Mouse (Mus musculus) myocyte (in vitro differentiated cells): Measurements from ENCODE around the gene Olfr71. TPM values are rescaled to one million over a fixed set of nuclear protein-coding genes. Genes with fewer than 3 reads are reported as not detected.
A peak's percentile ranks its signal among the peaks of the same experiment; 100 is the strongest.

Source experiments
- H3K27me3 ChIP-seq: one replicate; pipeline ENCODE4 v1.6.1; 2011; ENCODE audit not compliant: control insufficient read depth, insufficient read depth, insufficient read length
- H3K36me3 ChIP-seq: one replicate; pipeline ENCODE4 v1.6.1; 2011; ENCODE audit not compliant: control insufficient read depth, insufficient read depth
- H3K4me2 ChIP-seq: one replicate; pipeline ENCODE4 v1.6.1; 2011; ENCODE audit warnings: low read depth, control low read depth
- H3K4me3 ChIP-seq: one replicate; pipeline ENCODE4 v1.5.1; 2011; ENCODE audit warnings: mild to moderate bottlenecking, control low read depth, moderate library complexity
- H3K79me2 ChIP-seq: one replicate; pipeline ENCODE4 v1.6.1; 2011; ENCODE audit not compliant: control insufficient read depth, insufficient read depth
- H3ac ChIP-seq: one replicate; pipeline ENCODE4 v1.6.1; 2011; ENCODE audit not compliant: control insufficient read depth, insufficient read length
- CEBPB ChIP-seq: IDR thresholded peaks from 2 replicates; pipeline ENCODE4 v1.6.1; 2011; ENCODE audit warnings: mild to moderate bottlenecking, moderate library complexity; ENCODE audit not compliant: poor library complexity, insufficient read depth, severe bottlenecking
- E2F4 ChIP-seq: IDR thresholded peaks from one replicate; pipeline ENCODE4 v1.6.1; 2011; ENCODE audit warnings: mild to moderate bottlenecking, control low read depth, moderate library complexity; ENCODE audit not compliant: insufficient read depth
- MAX ChIP-seq: IDR thresholded peaks from one replicate; pipeline ENCODE4 v1.6.1; 2011; ENCODE audit warnings: low read depth, mild to moderate bottlenecking, control low read depth
- MYOD1 ChIP-seq, 3 experiments: IDR thresholded peaks; one replicate each; pipeline ENCODE4 v1.6.1; 2011; ENCODE audit warnings: control low read depth in 2 of 3, low read depth in 2 of 3, mild to moderate bottlenecking in 2 of 3, moderate library complexity in 1 of 3; ENCODE audit not compliant: insufficient read length in 2 of 3, control insufficient read depth in 1 of 3
- MYOG ChIP-seq, 3 experiments: IDR thresholded peaks; one replicate each; pipeline ENCODE4 v1.6.1; 2011; ENCODE audit warnings: control low read depth in 2 of 3, low read depth in 2 of 3, mild to moderate bottlenecking in 2 of 3; ENCODE audit not compliant: insufficient read length in 2 of 3, control insufficient read depth in 1 of 3, insufficient read depth in 1 of 3
- POLR2A ChIP-seq: IDR thresholded peaks from one replicate; pipeline ENCODE4 v1.6.1; 2011; ENCODE audit warnings: low read depth, mild to moderate bottlenecking, control low read depth, moderate library complexity; ENCODE audit not compliant: insufficient read length
- POLR2AphosphoS2 ChIP-seq: IDR thresholded peaks from one replicate; pipeline ENCODE4 v1.6.1; 2011; ENCODE audit warnings: low read depth, control low read depth; ENCODE audit not compliant: insufficient read length
- REST ChIP-seq: IDR thresholded peaks from one replicate; pipeline ENCODE4 v1.6.1; 2011; ENCODE audit warnings: mild to moderate bottlenecking, control low read depth, moderate library complexity; ENCODE audit not compliant: insufficient read depth, insufficient read length
- SRF ChIP-seq: IDR thresholded peaks from one replicate; pipeline ENCODE4 v1.6.1; 2011; ENCODE audit warnings: low read depth; ENCODE audit not compliant: control insufficient read depth, insufficient read length
- TCF12 ChIP-seq: IDR thresholded peaks from one replicate; pipeline ENCODE4 v1.6.1; 2011; ENCODE audit warnings: mild to moderate bottlenecking, control low read depth; ENCODE audit not compliant: poor library complexity, insufficient read depth, severe bottlenecking
- TCF3 ChIP-seq: IDR thresholded peaks from one replicate; pipeline ENCODE4 v1.6.1; 2011; ENCODE audit warnings: low read depth, control low read depth; ENCODE audit not compliant: insufficient read length
- USF1 ChIP-seq: IDR thresholded peaks from one replicate; pipeline ENCODE4 v1.6.1; 2011; ENCODE audit warnings: low read depth, mild to moderate bottlenecking, control low read depth, moderate library complexity
- polyA plus RNA-seq: library from polyadenylated mRNA; unstranded; fragments of >200 nt; fragmentation: generic; extraction: Trizol; gene quantifications from one replicate; pipeline ENCODE4 v1.2.1, GENCODE M21; 2012; ENCODE audit warnings: missing spikeins

Gene Olfr71
- polyA plus RNA-seq, 1 experiment: not detected

- no peak within 1 kb of the TSS for H3ac ChIP-seq
- H3K4me2 ChIP-seq: peak within 1 kb of the TSS; percentile 79
- TF ChIP-seq CEBPB (no peak), USF1 (no peak), MYOG (IDR thresholded peaks at IDR 0.05; ENCODE audit: control insufficient read depth in 1 of 3, insufficient read depth in 1 of 3, insufficient read length in 2 of 3, low read depth in 2 of 3) (no peak), REST (no peak), SRF (no peak), POLR2AphosphoS2 (no peak), MAX (no peak), TCF12 (no peak), MYOD1 (IDR thresholded peaks at IDR 0.05; ENCODE audit: control insufficient read depth in 1 of 3, insufficient read length in 2 of 3, low read depth in 2 of 3) (no peak), POLR2A (no peak), TCF3 (no peak)
- no peaks in the 10 kb centered on the region for H3K36me3 ChIP-seq
- H3K4me3 ChIP-seq: no peak within 1 kb of the TSS
- H3K27me3 ChIP-seq: no peaks in the 10 kb centered on the region
- H3K79me2 ChIP-seq: no peaks in the 10 kb centered on the region
These were observed 16.9 kb upstream of the Olfr71 start, which contains the start of gene Hrct1 for GRCm38 (mm10) chr4:43726995-43727394. Gene Hrct1 (plus strand): TSS chr4:43727188.

DNA sequence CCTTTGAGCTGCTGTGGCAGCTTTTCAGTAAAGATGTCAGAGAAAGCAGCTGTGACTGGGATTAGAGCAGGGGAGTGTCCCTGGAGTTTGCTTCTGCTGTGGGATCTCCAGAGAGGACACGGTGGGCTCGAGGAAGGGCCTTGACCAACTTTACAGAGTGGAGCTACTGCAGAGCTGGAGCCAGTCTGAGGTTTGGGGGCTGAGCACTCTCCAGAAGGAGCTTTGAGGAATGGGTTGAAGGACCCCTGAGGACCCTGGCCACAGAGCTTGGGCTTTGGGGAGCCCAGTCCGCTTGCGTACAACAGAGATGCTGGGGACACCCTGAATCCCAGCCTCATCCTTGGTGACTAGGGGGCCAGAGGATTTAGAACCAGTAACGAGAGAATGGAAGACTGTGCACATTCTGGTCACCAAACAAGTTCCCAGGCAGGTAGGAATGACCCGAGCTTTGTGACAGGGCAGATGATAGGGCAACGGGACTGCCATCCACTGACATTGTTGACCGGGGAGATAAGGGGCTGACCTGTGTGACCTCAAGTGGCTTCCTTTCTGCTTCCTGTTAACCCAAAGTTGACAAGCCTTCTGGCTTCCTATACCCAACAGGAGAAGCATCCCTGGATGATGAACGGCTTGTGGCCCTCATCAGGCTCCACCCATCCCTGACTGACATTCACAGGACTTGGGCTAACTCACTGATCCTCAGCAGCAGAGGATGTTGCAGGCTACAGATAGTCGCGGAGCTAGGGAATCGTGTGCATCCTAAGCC lies 16.4 kb upstream of the Olfr71 start:
- H3K4me2 ChIP-seq: no peak overlapping the region
- H3K27me3 ChIP-seq: no peaks in the 10 kb centered on the region
- no peaks in the 10 kb centered on the region for H3K79me2 ChIP-seq
- no peak for TF ChIP-seq TCF12
- TF ChIP-seq TCF3: no peak
- no peak for TF ChIP-seq USF1
- no peak for TF ChIP-seq SRF
- no peak for TF ChIP-seq POLR2A
- H3ac ChIP-seq: no peak overlapping the region
- no peak overlapping the region for H3K4me3 ChIP-seq
- H3K36me3 ChIP-seq: no peaks in the 10 kb centered on the region

DNA sequence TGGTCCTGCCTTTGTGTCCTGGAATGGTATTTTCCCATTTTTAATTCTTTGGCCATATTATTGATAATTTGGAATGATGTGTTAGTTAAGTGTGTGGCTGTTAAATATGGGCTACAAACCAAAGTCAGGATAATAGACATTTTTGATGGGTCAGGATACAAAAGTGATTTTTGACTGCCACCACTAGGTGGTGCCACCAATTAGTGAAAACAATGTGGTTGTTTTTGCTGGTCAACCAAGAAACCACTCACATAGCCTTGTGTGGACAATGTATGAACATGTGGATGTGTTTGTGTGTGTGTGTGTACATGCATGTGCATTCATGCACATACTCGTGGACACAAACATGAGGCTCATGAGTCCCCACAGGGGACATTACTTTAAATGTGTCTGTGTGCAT lies 14.7 kb upstream of the Olfr71 start:
- Histone ChIP-seq H3K27me3 (no peaks in the 10 kb centered on the region), H3K79me2 (no peaks in the 10 kb centered on the region), H3ac (no peak overlapping the region), H3K4me2 (no peak overlapping the region), H3K36me3 (no peaks in the 10 kb centered on the region), H3K4me3 (no peak overlapping the region)
- TF ChIP-seq REST (no peak), MYOD1 (IDR thresholded peaks at IDR 0.05; ENCODE audit: control insufficient read depth in 1 of 3, insufficient read length in 2 of 3, low read depth in 2 of 3) (no peak), CEBPB (no peak), USF1 (no peak)

DNA sequence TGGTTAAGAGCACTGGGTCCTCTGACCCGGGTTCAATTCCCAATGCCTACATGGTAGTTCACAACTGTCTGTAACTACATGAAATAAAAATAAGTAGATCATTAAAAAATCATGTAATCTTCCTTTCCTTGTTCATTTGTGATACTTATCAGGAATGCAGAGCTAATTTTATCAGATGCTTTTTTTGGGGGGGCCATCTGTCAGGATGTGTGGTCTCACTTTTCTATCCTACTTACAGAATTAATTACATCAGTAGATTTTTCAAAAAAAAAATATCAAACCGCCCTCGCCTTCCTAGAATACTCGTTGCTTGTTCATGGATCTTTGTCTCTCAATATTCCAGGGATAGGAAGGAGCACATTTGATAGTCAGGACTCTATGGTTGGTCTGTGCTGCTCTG lies 12.1 kb upstream of the Olfr71 start:
- Histone ChIP-seq H3K27me3 (no peaks in the 10 kb centered on the region), H3K4me2 (no peak overlapping the region), H3K36me3 (no peaks in the 10 kb centered on the region), H3K79me2 (no peaks in the 10 kb centered on the region), H3ac (no peak overlapping the region), H3K4me3 (no peak overlapping the region)
- TF ChIP-seq TCF3 (no peak), MYOD1 (IDR thresholded peaks at IDR 0.05; ENCODE audit: control insufficient read depth in 1 of 3, insufficient read length in 2 of 3, low read depth in 2 of 3) (no peak), MYOG (IDR thresholded peaks at IDR 0.05; ENCODE audit: control insufficient read depth in 1 of 3, insufficient read depth in 1 of 3, insufficient read length in 2 of 3, low read depth in 2 of 3) (no peak), E2F4 (no peak), USF1 (no peak), CEBPB (no peak), POLR2AphosphoS2 (no peak), SRF (no peak), POLR2A (no peak), MAX (no peak), REST (no peak)

DNA sequence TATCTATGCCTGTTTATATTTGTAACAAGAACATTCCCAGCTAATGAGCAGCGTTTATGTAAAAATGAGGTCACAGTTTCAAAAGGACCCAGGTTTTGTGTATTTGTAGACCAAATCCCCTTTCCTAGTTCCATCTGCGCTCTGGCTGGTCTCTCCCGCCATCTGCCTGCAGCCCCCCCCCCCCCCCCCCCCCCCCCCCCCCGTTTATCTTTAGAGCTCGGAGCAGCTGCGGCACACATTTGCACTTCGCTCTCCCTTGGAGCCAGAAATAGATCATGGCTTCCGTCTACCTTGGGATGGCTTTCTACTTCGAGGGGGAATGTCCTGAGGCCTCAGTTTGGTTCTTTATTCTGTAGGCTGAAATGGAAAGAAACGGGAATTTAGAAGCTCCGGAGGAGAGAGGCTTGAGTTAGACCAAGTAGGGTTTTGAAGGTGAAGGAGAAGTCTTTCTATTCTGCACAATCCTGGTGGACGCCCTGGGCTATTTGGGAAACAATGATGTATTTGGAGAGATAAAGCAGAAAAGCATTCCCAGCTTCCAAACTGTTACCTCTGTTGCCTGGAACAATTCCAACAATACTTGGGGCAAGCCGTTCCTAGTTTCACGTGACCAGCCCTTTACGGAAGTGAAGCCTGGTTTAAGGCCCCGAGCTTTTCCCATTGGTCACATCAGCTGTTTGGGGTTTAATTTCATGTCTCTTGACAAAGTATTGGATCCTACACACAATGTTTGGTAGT lies 10.6 kb upstream of the Olfr71 start:
- Histone ChIP-seq H3ac (no peak overlapping the region), H3K79me2 (no peaks in the 10 kb centered on the region), H3K4me3 (no peak overlapping the region), H3K36me3 (no peaks in the 10 kb centered on the region), H3K4me2 (peak overlapping the region; percentile 18), H3K27me3 (no peaks in the 10 kb centered on the region)
- TF ChIP-seq E2F4 (no peak), MYOD1 (IDR thresholded peaks at IDR 0.05; ENCODE audit: control insufficient read depth in 1 of 3, insufficient read length in 2 of 3, low read depth in 2 of 3) (peak in 2 of 3 experiments; percentile 6 to 45), MYOG (IDR thresholded peaks at IDR 0.05; ENCODE audit: control insufficient read depth in 1 of 3, insufficient read depth in 1 of 3, insufficient read length in 2 of 3, low read depth in 2 of 3) (peak; percentile 31 to 53 (median 39))
